Mouse (Mus musculus) liver, adult 2 months (tissue): ENCODE measurements around the gene Slc44a3.

Experiments
- CTCF ChIP-seq: fragments of 200-500 bp; IDR thresholded peaks from 2 replicates; pipeline ENCODE4 v1.5.1; 2011; ENCODE audit warnings: low read depth, low read length, control low read depth
- POLR2A ChIP-seq: fragments of 200-500 bp; IDR thresholded peaks from 2 replicates; pipeline ENCODE4 v1.6.1; 2011; ENCODE audit warnings: low read length, control low read depth; ENCODE audit not compliant: insufficient read depth; ENCODE audit errors: extremely low read depth

GRCm38 (mm10) chr3:121448029-121448468, 84.2 kb downstream of the Slc44a3 start:
- TF ChIP-seq POLR2A, result no peak
- no peak for TF ChIP-seq CTCF
